ENCODE assay signal across 1 mouse cellular context in the genomic region with DNA sequence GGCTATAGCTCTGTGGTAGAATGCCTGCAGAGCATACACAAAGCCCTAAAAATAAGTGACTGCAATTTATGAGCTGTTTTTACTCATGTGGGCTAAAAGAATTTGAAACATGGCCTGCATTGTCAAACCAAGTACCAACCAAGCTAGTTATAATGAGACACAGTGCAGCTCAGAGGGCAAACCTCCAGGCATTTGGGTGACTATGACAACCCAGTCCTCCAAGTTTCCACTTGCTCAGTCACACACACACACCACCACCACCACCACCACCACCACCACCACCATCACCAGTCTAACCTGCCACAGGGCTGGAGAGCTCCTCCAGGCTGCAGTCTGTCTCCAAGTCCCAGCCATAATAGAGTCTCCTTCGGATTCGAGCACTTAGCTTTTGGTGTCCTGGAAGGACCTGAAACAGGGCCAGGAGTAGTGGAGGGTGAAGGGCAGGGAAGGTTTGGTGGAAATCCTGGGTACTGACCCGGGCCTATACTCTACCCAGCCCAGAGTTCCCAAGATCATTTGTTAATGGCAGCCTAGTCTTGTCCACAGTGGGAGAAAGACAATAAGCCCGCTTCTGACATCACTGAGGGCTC.
TF ChIP-seq lines count a peak whose summit lies in the region.

No protein-coding gene starts in this region.

TF ChIP-seq in MEL, 35 proteins besides CTCF, POLR2A, EP300 and RAD21:
- TF ChIP-seq TBP (IDR thresholded peaks at IDR 0.05; ENCODE audit: low read depth, low read length), result no peak
- TF ChIP-seq GATA1 (IDR thresholded peaks at IDR 0.05; ENCODE audit: low read depth, low read length), result no peak
- TF ChIP-seq MXI1 (IDR thresholded peaks at IDR 0.05; ENCODE audit: low read depth, low read length), result peak; percentile 18; the same call in 1 of the 2 replicates
TF ChIP-seq in MEL: peak in this region for 1.
